Mouse (Mus musculus): ENCODE measurements around the gene Nup107. TPM values are rescaled to one million over a fixed set of nuclear protein-coding genes. Genes with fewer than 3 reads are reported as not detected.
A peak's percentile ranks its signal among the peaks of the same experiment; 100 is the strongest.
"Not testable (repeated sequence)": the region's sequence is repeated elsewhere in the genome, so short reads cannot be mapped to it uniquely, and the experiment has no call there.

The Nup107 gene
- polyA plus RNA-seq, 1 experiment from 2014 or later: 104 TPM

GRCm38 (mm10) chr10:117749787-117750343 is 42.6 kb downstream of the Nup107 start:
- H3K27ac ChIP-seq (ENCODE audit: low read depth, low read length): no peak overlapping the region
- H3K27me3 ChIP-seq (ENCODE audit: control insufficient read depth, insufficient read depth, low read length): no peaks in the 10 kb centered on the region
- peaks cover 10% of the 10 kb centered on the region for H3K36me3 ChIP-seq (ENCODE audit: control insufficient read depth, insufficient read depth, low read length)
- no peak overlapping the region for H3K9ac ChIP-seq (ENCODE audit: low read length)
- H3K4me3 ChIP-seq (ENCODE audit: low read depth, low read length): no peak overlapping the region
- no peak for ATAC-seq (replicated peaks; ENCODE audit: low FRiP score)
- 93% methylated on average over 14 of the region's 14 CpGs for WGBS
- no peak overlapping the region for H3K4me2 ChIP-seq (ENCODE audit: low read depth, low read length, severe bottlenecking)
- no peak for DNase-seq (ENCODE audit: low spot score)
- no peaks in the 10 kb centered on the region for H3K9me3 ChIP-seq (ENCODE audit: control insufficient read depth, low read length)
- no peaks in the 10 kb centered on the region; the same call in 1 of the 2 replicates for H3K4me1 ChIP-seq (replicated peaks; ENCODE audit: control insufficient read depth, insufficient read depth, low read length)

- no peaks in the 10 kb centered on the region for H3K27me3 ChIP-seq (ENCODE audit: control insufficient read depth, insufficient read depth, low read length)
- 95% methylated on average over 10 of the region's 10 CpGs for WGBS
- H3K4me2 ChIP-seq (ENCODE audit: low read depth, low read length, severe bottlenecking): no peak overlapping the region
- DNase-seq (ENCODE audit: low spot score) (no peak), ATAC-seq (replicated peaks; ENCODE audit: low FRiP score) (no peak)
- no peak overlapping the region for H3K4me3 ChIP-seq (ENCODE audit: low read depth, low read length)
- no peak overlapping the region for H3K27ac ChIP-seq (ENCODE audit: low read depth, low read length)
- H3K9me3 ChIP-seq (ENCODE audit: control insufficient read depth, low read length): no peaks in the 10 kb centered on the region
- no peak overlapping the region for H3K9ac ChIP-seq (ENCODE audit: low read length)
- H3K36me3 ChIP-seq (ENCODE audit: control insufficient read depth, insufficient read depth, low read length): peaks cover 9% of the 10 kb centered on the region
- no peaks in the 10 kb centered on the region; the same call in 1 of the 2 replicates for H3K4me1 ChIP-seq (replicated peaks; ENCODE audit: control insufficient read depth, insufficient read depth, low read length)
Observed at GRCm38 (mm10) chr10:117749050-117749686, 43.3 kb downstream of the Nup107 start.

DNA sequence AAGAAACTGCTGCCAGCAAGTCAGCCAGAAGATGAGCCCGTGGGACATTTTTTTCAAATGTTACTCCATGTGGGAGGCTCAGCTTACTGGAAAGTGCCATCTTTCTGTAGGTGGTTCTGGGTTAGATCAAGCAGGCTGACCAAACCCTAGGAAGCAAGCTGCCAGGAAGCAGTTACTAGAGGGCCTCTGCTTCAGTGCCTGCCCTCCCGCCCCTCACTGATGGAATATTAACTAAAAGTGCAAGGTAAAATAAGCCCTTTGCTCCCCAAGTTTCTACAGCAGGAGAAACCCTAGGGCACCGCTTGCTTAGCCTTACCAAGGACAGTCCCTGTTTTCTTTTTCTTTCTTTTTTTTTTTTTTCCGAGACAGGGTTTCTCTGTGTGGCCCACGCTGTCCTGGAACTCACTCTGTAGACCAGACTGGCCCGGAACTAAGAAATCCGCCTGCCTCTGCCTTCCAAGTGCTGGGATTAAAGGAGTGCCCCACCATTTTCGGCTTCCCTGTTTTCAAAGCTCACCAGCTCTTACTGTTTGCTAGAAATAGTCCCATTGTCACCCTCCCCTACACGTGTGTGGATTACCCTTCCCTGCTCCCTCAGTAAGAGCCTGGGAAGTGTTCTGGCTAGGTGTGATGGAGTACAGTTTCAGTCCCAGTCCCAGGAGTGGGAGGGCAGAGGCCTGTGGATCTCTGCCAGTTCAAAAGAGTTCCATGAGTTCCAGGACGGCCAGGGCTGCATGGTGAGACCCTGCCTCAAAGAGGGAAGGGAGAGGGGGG is 44.0 kb downstream of the Nup107 start:
- Histone ChIP-seq H3K27ac (ENCODE audit: low read depth, low read length) (no peak overlapping the region), H3K4me2 (ENCODE audit: low read depth, low read length, severe bottlenecking) (no peak overlapping the region), H3K4me1 (replicated peaks; ENCODE audit: control insufficient read depth, insufficient read depth, low read length) (no peaks in the 10 kb centered on the region; the same call in 1 of the 2 replicates), H3K36me3 (ENCODE audit: control insufficient read depth, insufficient read depth, low read length) (peaks cover 9% of the 10 kb centered on the region), H3K27me3 (ENCODE audit: control insufficient read depth, insufficient read depth, low read length) (no peaks in the 10 kb centered on the region), H3K9ac (ENCODE audit: low read length) (no peak overlapping the region), H3K9me3 (ENCODE audit: control insufficient read depth, low read length) (no peaks in the 10 kb centered on the region), H3K4me3 (ENCODE audit: low read depth, low read length) (no peak overlapping the region)
- 90% methylated on average over 10 of the region's 10 CpGs for WGBS
- ATAC-seq (replicated peaks; ENCODE audit: low FRiP score) (no peak), DNase-seq (ENCODE audit: low spot score) (no peak)

GRCm38 (mm10) chr10:117747711-117748110 is 44.8 kb downstream of the Nup107 start:
- no peak for ATAC-seq (replicated peaks; ENCODE audit: low FRiP score)
- DNase-seq (ENCODE audit: low spot score): no peak
- no peaks in the 10 kb centered on the region; the same call in 1 of the 2 replicates for H3K4me1 ChIP-seq (replicated peaks; ENCODE audit: control insufficient read depth, insufficient read depth, low read length)
- H3K9ac ChIP-seq (ENCODE audit: low read length): no peak overlapping the region
- H3K4me3 ChIP-seq (ENCODE audit: low read depth, low read length): no peak overlapping the region
- no peak overlapping the region for H3K4me2 ChIP-seq (ENCODE audit: low read depth, low read length, severe bottlenecking)
- H3K9me3 ChIP-seq (ENCODE audit: control insufficient read depth, low read length): no peaks in the 10 kb centered on the region
- H3K27ac ChIP-seq (ENCODE audit: low read depth, low read length): no peak overlapping the region
- WGBS: 92% methylated on average over 7 of the region's 7 CpGs
- peaks cover 9% of the 10 kb centered on the region for H3K36me3 ChIP-seq (ENCODE audit: control insufficient read depth, insufficient read depth, low read length)
- H3K27me3 ChIP-seq (ENCODE audit: control insufficient read depth, insufficient read depth, low read length): no peaks in the 10 kb centered on the region

GRCm38 (mm10) chr10:117746297-117746883 is 46.1 kb downstream of the Nup107 start, which contains the start of gene Slc35e3:
Gene Slc35e3 (minus strand): TSS chr10:117746365.
- DNase-seq (ENCODE audit: low spot score) (peak; percentile 98), ATAC-seq (replicated peaks; ENCODE audit: low FRiP score) (peak; percentile 99)
- peak within 1 kb of the TSS; percentile 49 for H3K4me3 ChIP-seq (ENCODE audit: low read depth, low read length)
- peak within 1 kb of the TSS; percentile 69 for H3K9ac ChIP-seq (ENCODE audit: low read length)
- H3K4me1 ChIP-seq (replicated peaks; ENCODE audit: control insufficient read depth, insufficient read depth, low read length): no peaks in the 10 kb centered on the region; the same call in 1 of the 2 replicates
- H3K27ac ChIP-seq (ENCODE audit: low read depth, low read length): no peak within 1 kb of the TSS
- no peaks in the 10 kb centered on the region for H3K9me3 ChIP-seq (ENCODE audit: control insufficient read depth, low read length)
- 15% methylated on average over 45 of the region's 46 CpGs for WGBS
- H3K4me2 ChIP-seq (ENCODE audit: low read depth, low read length, severe bottlenecking): peak within 1 kb of the TSS; percentile 89
- peaks cover 9% of the 10 kb centered on the region for H3K36me3 ChIP-seq (ENCODE audit: control insufficient read depth, insufficient read depth, low read length)
- no peaks in the 10 kb centered on the region for H3K27me3 ChIP-seq (ENCODE audit: control insufficient read depth, insufficient read depth, low read length)

DNA sequence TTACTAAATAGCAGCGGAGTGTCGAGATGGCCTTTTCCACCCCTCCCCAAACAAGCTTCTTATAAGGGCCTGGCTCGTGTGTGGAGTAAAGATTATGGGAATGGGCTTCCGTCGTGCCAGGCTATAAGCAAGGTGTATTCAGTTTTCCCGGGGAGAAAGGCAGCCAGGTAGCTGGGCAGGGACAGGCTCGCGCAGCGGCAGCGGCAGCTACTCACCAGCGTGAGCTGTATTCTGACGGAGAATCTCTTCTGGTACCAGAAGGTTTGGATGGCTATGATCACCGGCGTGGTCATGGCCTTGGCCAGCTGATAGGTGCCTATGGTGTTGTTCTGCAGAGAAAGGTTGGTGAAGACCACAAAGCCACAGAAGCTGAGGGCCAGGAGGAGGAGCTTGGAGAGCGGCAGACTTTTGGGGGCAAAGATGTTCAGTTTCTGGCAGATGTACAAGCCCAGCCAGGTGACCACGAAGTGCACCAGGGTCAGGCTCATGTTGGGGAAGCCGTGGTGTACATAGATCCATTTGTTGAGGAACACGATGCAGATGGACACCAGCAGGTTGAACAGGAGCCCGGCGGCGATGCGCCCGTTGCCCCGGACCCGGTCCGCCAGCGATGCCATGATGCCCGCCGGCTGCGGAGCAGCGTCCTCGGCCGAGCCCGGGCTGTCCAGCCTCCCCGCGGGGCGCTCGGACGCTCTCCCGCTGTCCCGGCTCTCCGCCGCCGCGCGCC is 46.8 kb downstream of the Nup107 start:
- peak overlapping the region; percentile 69 for H3K9ac ChIP-seq (ENCODE audit: low read length)
- H3K4me2 ChIP-seq (ENCODE audit: low read depth, low read length, severe bottlenecking): peak overlapping the region; percentile 89
- H3K4me1 ChIP-seq (replicated peaks; ENCODE audit: control insufficient read depth, insufficient read depth, low read length); H3K27me3 ChIP-seq (ENCODE audit: control insufficient read depth, insufficient read depth, low read length); H3K27ac ChIP-seq (ENCODE audit: low read depth, low read length); H3K36me3 ChIP-seq (ENCODE audit: control insufficient read depth, insufficient read depth, low read length); H3K9me3 ChIP-seq (ENCODE audit: control insufficient read depth, low read length); DNase-seq (ENCODE audit: low spot score): not testable (repeated sequence)
- ATAC-seq (replicated peaks; ENCODE audit: low FRiP score): peak; percentile 47
- H3K4me3 ChIP-seq (ENCODE audit: low read depth, low read length): peak overlapping the region; percentile 49
- WGBS: 1% methylated on average over 14 of the region's 46 CpGs

GRCm38 (mm10) chr10:117743917-117744316 is 48.6 kb downstream of the Nup107 start:
- no peak overlapping the region for H3K4me3 ChIP-seq (ENCODE audit: low read depth, low read length)
- no peak overlapping the region for H3K4me2 ChIP-seq (ENCODE audit: low read depth, low read length, severe bottlenecking)
- H3K27me3 ChIP-seq (ENCODE audit: control insufficient read depth, insufficient read depth, low read length): no peaks in the 10 kb centered on the region

GRCm38 (mm10) chr10:117743182-117743581 is 49.3 kb downstream of the Nup107 start:
- no peaks in the 10 kb centered on the region for H3K9me3 ChIP-seq (ENCODE audit: control insufficient read depth, low read length)
- ATAC-seq (replicated peaks; ENCODE audit: low FRiP score): no peak
- no peak overlapping the region for H3K9ac ChIP-seq (ENCODE audit: low read length)
- H3K4me1 ChIP-seq (replicated peaks; ENCODE audit: control insufficient read depth, insufficient read depth, low read length): no peaks in the 10 kb centered on the region; the same call in 1 of the 2 replicates
- no peak overlapping the region for H3K27ac ChIP-seq (ENCODE audit: low read depth, low read length)
- no peak for DNase-seq (ENCODE audit: low spot score)
- H3K36me3 ChIP-seq (ENCODE audit: control insufficient read depth, insufficient read depth, low read length): no peaks in the 10 kb centered on the region; the same call in 1 of the 2 replicates
- WGBS: 93% methylated on average over 2 of the region's 2 CpGs
- H3K27me3 ChIP-seq (ENCODE audit: control insufficient read depth, insufficient read depth, low read length): no peaks in the 10 kb centered on the region
- no peak overlapping the region for H3K4me2 ChIP-seq (ENCODE audit: low read depth, low read length, severe bottlenecking)
- no peak overlapping the region for H3K4me3 ChIP-seq (ENCODE audit: low read depth, low read length)

More at GRCm38 (mm10) chr10:117743917-117744316, 48.6 kb downstream of the Nup107 start:
- Histone ChIP-seq H3K27ac (ENCODE audit: low read depth, low read length) (no peak overlapping the region), H3K4me1 (replicated peaks; ENCODE audit: control insufficient read depth, insufficient read depth, low read length) (no peaks in the 10 kb centered on the region; the same call in 1 of the 2 replicates), H3K36me3 (ENCODE audit: control insufficient read depth, insufficient read depth, low read length) (peaks cover under 1% of the 10 kb centered on the region; the same call in 1 of the 2 replicates), H3K9me3 (ENCODE audit: control insufficient read depth, low read length) (no peaks in the 10 kb centered on the region), H3K9ac (ENCODE audit: low read length) (no peak overlapping the region)
- 84% methylated on average over 4 of the region's 4 CpGs for WGBS
- ATAC-seq (replicated peaks; ENCODE audit: low FRiP score) (no peak), DNase-seq (ENCODE audit: low spot score) (no peak)

Measured in forebrain, embryonic 11.5 days (tissue).